Comparison of ENCODE assay signal across 9 mouse cellular contexts in genomic region chr4:130570941-130571720, GRCm38 (mm10). TPM values are rescaled to one million over a fixed set of nuclear protein-coding genes. Genes with fewer than 3 reads are reported as not detected.
DNase-seq lines count a peak whose midpoint lies in the region; ATAC-seq and TF ChIP-seq lines count a peak whose summit lies in the region.
"Had no signal": no experiment of that assay in that cellular context is flagged by ENCODE, and none has a peak within 500 bp of the region (broad histone marks: within the 10 kb centered on the region; RNA-seq: fewer than 3 reads in every experiment).

No protein-coding gene starts in this region.

- H3K36me3 ChIP-seq in embryonic facial prominence, embryonic 12.5 days = no peaks in the 10 kb centered on the region
- H3K36me3 ChIP-seq in forebrain, embryonic 14.5 days (ENCODE audit: control insufficient read depth, insufficient read depth, low read length) = no peaks in the 10 kb centered on the region
- H3K36me3 ChIP-seq in kidney, adult 2 months (ENCODE audit: control insufficient read depth, insufficient read depth, low read length) = no peaks in the 10 kb centered on the region
- H3K36me3 ChIP-seq in midbrain, embryonic 13.5 days = no peaks in the 10 kb centered on the region

- 37% methylated on average over 10 of the region's 10 CpGs for WGBS in embryonic facial prominence, embryonic 12.5 days
- 14% methylated on average over 10 of the region's 10 CpGs for WGBS in forebrain, embryonic 14.5 days
- WGBS in kidney, adult 2 months = 50% methylated on average over 10 of the region's 10 CpGs
- 24% methylated on average over 10 of the region's 10 CpGs for WGBS in midbrain, embryonic 13.5 days

- DNase-seq in forebrain, embryonic 14.5 days (ENCODE audit: low spot score) = peak; percentile 62
- DNase-seq in kidney, adult 2 months = peak; percentile 67
- no peak for DNase-seq in spleen, postnatal 4 days (ENCODE audit: low spot score in 2 of 2)
- DNase-seq in heart, postnatal 36 days = no peak
- no peak for DNase-seq in gastrocnemius, postnatal 10 days
- DNase-seq: lung, postnatal 4 days; spleen, adult 18-20 months had no signal

- TF ChIP-seq POLR2A in kidney, adult 2 months (IDR thresholded peaks at IDR 0.05; ENCODE audit: low read depth, low read length) = no peak

- H3K27me3 ChIP-seq in embryonic facial prominence, embryonic 12.5 days = no peaks in the 10 kb centered on the region
- H3K27me3 ChIP-seq in forebrain, embryonic 14.5 days (replicated peaks; ENCODE audit: control insufficient read depth, insufficient read depth, low read length) = no peaks in the 10 kb centered on the region
- no peaks in the 10 kb centered on the region for H3K27me3 ChIP-seq in kidney, adult 2 months (replicated peaks; ENCODE audit: control insufficient read depth, insufficient read depth, low read length)
- H3K27me3 ChIP-seq in midbrain, embryonic 13.5 days = no peaks in the 10 kb centered on the region

- 0 out of 2 replicates have a peak overlapping the region, but pooled peaks have one; percentile 11 for H3K4me2 ChIP-seq in embryonic facial prominence, embryonic 12.5 days (replicated peaks)
- peak overlapping the region; percentile 78 for H3K4me2 ChIP-seq in forebrain, embryonic 14.5 days (ENCODE audit: low read length)
- H3K4me2 ChIP-seq in midbrain, embryonic 13.5 days (replicated peaks) = peak overlapping the region; percentile 86

- 0 out of 2 replicates have a peak overlapping the region, but pooled peaks have one; percentile 23 for H3K27ac ChIP-seq in embryonic facial prominence, embryonic 12.5 days
- H3K27ac ChIP-seq in forebrain, embryonic 14.5 days (ENCODE audit: low read depth, low read length) = peak overlapping the region; percentile 66
- H3K27ac ChIP-seq in kidney, adult 2 months (ENCODE audit: insufficient read depth, low read depth, low read length) = no peak overlapping the region
- H3K27ac ChIP-seq in midbrain, embryonic 13.5 days = peak overlapping the region; percentile 74

- no peak for ATAC-seq in embryonic facial prominence, embryonic 12.5 days (ENCODE audit: insufficient number of reproducible peaks, insufficient read depth, low FRiP score, low TSS enrichment)
- peak; percentile 38; the same call in 1 of the 2 replicates for ATAC-seq in forebrain, embryonic 14.5 days
- ATAC-seq in midbrain, embryonic 13.5 days = peak; percentile 43

- H3K4me3 ChIP-seq in embryonic facial prominence, embryonic 12.5 days = no peak overlapping the region
- no peak overlapping the region for H3K4me3 ChIP-seq in forebrain, embryonic 14.5 days (ENCODE audit: low read depth, low read length)
- H3K4me3 ChIP-seq in kidney, adult 2 months (ENCODE audit: insufficient read depth, low read depth, low read length) = no peak overlapping the region
- peak overlapping the region; percentile 83 for H3K4me3 ChIP-seq in midbrain, embryonic 13.5 days (replicated peaks)

- no peak for TF ChIP-seq CTCF in kidney, adult 2 months (conservative IDR thresholded peaks at IDR 0.05; ENCODE audit: insufficient read depth, insufficient read length, low read depth, low read length)

- peaks cover 23% of the 10 kb centered on the region for H3K4me1 ChIP-seq in embryonic facial prominence, embryonic 12.5 days
- H3K4me1 ChIP-seq in forebrain, embryonic 14.5 days (ENCODE audit: control insufficient read depth, insufficient read depth, low read length) = peaks cover 35% of the 10 kb centered on the region
- H3K4me1 ChIP-seq in kidney, adult 2 months (ENCODE audit: control insufficient read depth, insufficient read depth, low read length) = peaks cover 6% of the 10 kb centered on the region; the same call in 1 of the 2 replicates
- peaks cover 57% of the 10 kb centered on the region for H3K4me1 ChIP-seq in midbrain, embryonic 13.5 days (replicated peaks)

- H3K9ac ChIP-seq in embryonic facial prominence, embryonic 12.5 days = no peak overlapping the region
- 0 out of 2 replicates have a peak overlapping the region, but pooled peaks have one; percentile 22 for H3K9ac ChIP-seq in forebrain, embryonic 14.5 days (ENCODE audit: low read length)
- peak overlapping the region; percentile 48 for H3K9ac ChIP-seq in midbrain, embryonic 13.5 days (replicated peaks)

- intact Hi-C loops in heart, postnatal 36 days (cut with DNase I) = no loop called here

- H3K9me3 ChIP-seq in embryonic facial prominence, embryonic 12.5 days = no peaks in the 10 kb centered on the region
- H3K9me3 ChIP-seq in forebrain, embryonic 14.5 days (replicated peaks; ENCODE audit: control insufficient read depth, low read length) = no peaks in the 10 kb centered on the region
- no peaks in the 10 kb centered on the region for H3K9me3 ChIP-seq in midbrain, embryonic 13.5 days

RNA-seq across cellular contexts. Expression of gene Nkain1, which starts 2.8 kb away (rescaled TPM):
- 4.4 and 5.8 TPM in 2 replicates for polyA plus RNA-seq in embryonic facial prominence, embryonic 12.5 days (2016; fragmentation: Nextera tagmentation; extraction: Ambion mirVana)
- 12.6 and 15.8 TPM in 2 replicates for polyA plus RNA-seq in forebrain, embryonic 14.5 days (2014; fragmentation: Nextera tagmentation; extraction: Ambion mirVana)
- polyA plus RNA-seq in kidney, adult 2 months (2012; rRNA removed) = 25.7 and 29.3 TPM in 2 replicates
- polyA plus RNA-seq in midbrain, embryonic 13.5 days (2015; fragmentation: Nextera tagmentation; extraction: Ambion mirVana) = 8.5 and 14.3 TPM in 2 replicates
- total RNA-seq in heart, postnatal 36 days (2021) = 1 to 10 TPM; 4.0 to 7.7 TPM
- 10 to 100 TPM; 14.3 to 15.8 TPM for total RNA-seq in gastrocnemius, postnatal 10 days (2021)

Comparison
In these comparisons a context has a peak if more than half of its experiments do, and no peak if none do; other contexts are left out.
1. H3K4me2 ChIP-seq: peak in every context shown above with its lines; median percentile 86 in midbrain, embryonic 13.5 days; 78 in forebrain, embryonic 14.5 days; 11 in embryonic facial prominence, embryonic 12.5 days.
2. DNase-seq: peak in forebrain, embryonic 14.5 days (single experiment) and kidney, adult 2 months (single experiment); none in spleen, postnatal 4 days (0 of 2), heart, postnatal 36 days (0 of 2) and gastrocnemius, postnatal 10 days (single experiment).